Mouse (Mus musculus) left cerebral cortex, postnatal 25 days (tissue): ENCODE data around the gene Gng8. TPM values are rescaled to one million over a fixed set of nuclear protein-coding genes. Genes with fewer than 3 reads are reported as not detected.

Source experiments
- DNase-seq, 2 experiments: peaks; one replicate each; pipeline ENCODE4 v3.0.0; 2022; ENCODE audit warnings: low spot score in 2 of 2, mixed read lengths in 1 of 2
- intact Hi-C: fragments of 180-260 bp; cut with DNase I; formaldehyde crosslinking; loops from one replicate; pipeline ENCODE4 v1.15.1; 2025
- total RNA-seq, 2 experiments: library from RNA; stranded (reverse); gene quantifications; 2 replicates each; pipeline ENCODE4 v1.2.3; 2021

The Gng8 gene
- total RNA-seq, 2 experiments from 2014 or later = 2.5 to 4.0 TPM

GRCm38 (mm10) chr7:16944061-16944807, 52.6 kb downstream of the Gng8 start, which contains the start of gene Pnmal2:
Gene Pnmal2, plus strand, starts transcription at chr7:16944682.
- intact Hi-C loops = loop anchor here (2.0 kb wide), 1 partner anchor 19 kb away; the partner anchor contains the start of gene Calm3

GRCm38 (mm10) chr7:16944808-16945315, 53.3 kb downstream of the Gng8 start:
- DNase-seq = no peak
- intact Hi-C loops = loop anchor here (2.0 kb wide), 1 partner anchor 20 kb away; the partner anchor contains the start of gene Calm3

More at GRCm38 (mm10) chr7:16944061-16944807, 52.6 kb downstream of the Gng8 start, which contains the start of gene Pnmal2:
- DNase-seq = peak; percentile 89 to 93

Other genes with a start within 250 kb of the Gng8 start
- gene Ceacam15, start 216.1 kb upstream of the Gng8 start, total RNA-seq = not detected
- under 1 TPM in 1 of 2 experiments, not detected in 1; 0.25 TPM for gene Ceacam9, start 169.9 kb upstream of the Gng8 start, total RNA-seq
- gene Ap2s1, start 153.4 kb upstream of the Gng8 start, total RNA-seq = 100 to 1,000 TPM; 278 to 295 TPM
- 1 to 10 TPM; 3.9 to 4.9 TPM for gene Slc1a5, start 110.4 kb upstream of the Gng8 start, total RNA-seq
- 100 to 1,000 TPM; 314 to 335 TPM for gene Strn4, start 75.9 kb upstream of the Gng8 start, total RNA-seq
- 10 to 100 TPM; 47.7 to 50.8 TPM for gene Fkrp, start 75.1 kb upstream of the Gng8 start, total RNA-seq
- gene Prkd2, start 48.9 kb upstream of the Gng8 start, total RNA-seq = 1 to 10 TPM; 3.8 to 7.3 TPM
- 100 to 1,000 TPM; 176 to 184 TPM for gene Dact3, start 16.5 kb upstream of the Gng8 start, total RNA-seq
- gene Ptgir, start 14.7 kb downstream of the Gng8 start, total RNA-seq = under 1 TPM; 0.14 to 0.16 TPM
- gene Calm3, start 32.3 kb downstream of the Gng8 start, total RNA-seq = 1,000 to 10,000 TPM; 1,837 to 1,919 TPM
- 100 to 1,000 TPM; 268 to 274 TPM for gene Pnmal2, start 52.9 kb downstream of the Gng8 start, total RNA-seq
- gene Pnmal1, start 67.9 kb downstream of the Gng8 start, total RNA-seq = 100 to 1,000 TPM; 107 to 115 TPM
- gene Gm42372, start 91.3 kb downstream of the Gng8 start, total RNA-seq = 10 to 100 TPM; 62.3 to 64.9 TPM
- 1 to 10 TPM; 2.4 to 2.6 TPM for gene Ccdc8, start 100.9 kb downstream of the Gng8 start, total RNA-seq
- 100 to 1,000 TPM; 167 to 169 TPM for gene Ppp5c, start 136.1 kb downstream of the Gng8 start, total RNA-seq
- gene Hif3a, start 170.6 kb downstream of the Gng8 start, total RNA-seq = 1 to 10 TPM; 5.3 to 8.5 TPM
- 1 to 10 TPM; 4.1 to 5.5 TPM for gene Psg16, start 182.3 kb downstream of the Gng8 start, total RNA-seq